10 mouse cellular contexts compared by ENCODE assay signal in genomic region chr4:82535606-82536434, GRCm38 (mm10).
DNase-seq lines count a peak whose midpoint lies in the region; ATAC-seq and TF ChIP-seq lines count a peak whose summit lies in the region.
"Had no signal": no experiment of that assay in that cellular context is flagged by ENCODE, and none has a peak within 500 bp of the region (broad histone marks: within the 10 kb centered on the region; RNA-seq: fewer than 3 reads in every experiment).

No protein-coding gene starts in this region.

- peak overlapping the region; percentile 76 for H3K4me2 ChIP-seq in heart, embryonic 16.5 days (ENCODE audit: low read depth, low read length)
- H3K4me2 ChIP-seq in midbrain, embryonic 16.5 days (ENCODE audit: low read length) = peak overlapping the region; percentile 58

- no peak for TF ChIP-seq CTCF in left cerebral cortex, adult 2 months (IDR thresholded peaks at IDR 0.05)

- 74% methylated on average over 6 of the region's 6 CpGs for WGBS in heart, embryonic 16.5 days
- 55% methylated on average over 6 of the region's 6 CpGs for WGBS in midbrain, embryonic 16.5 days

- H3K27ac ChIP-seq in left cerebral cortex, adult 2 months = peak overlapping the region; percentile 87
- H3K27ac ChIP-seq in heart, embryonic 16.5 days (ENCODE audit: low read length) = peak overlapping the region; percentile 87
- no peak overlapping the region for H3K27ac ChIP-seq in midbrain, embryonic 16.5 days (ENCODE audit: low read length)
- H3K27ac ChIP-seq: midbrain, embryonic 12.5 days had no signal

- H3K4me3 ChIP-seq in left cerebral cortex, adult 2 months = peak overlapping the region; percentile 53; the same call in 1 of the 2 replicates
- H3K4me3 ChIP-seq in heart, embryonic 16.5 days (ENCODE audit: low read length) = no peak overlapping the region
- no peak overlapping the region for H3K4me3 ChIP-seq in midbrain, embryonic 16.5 days (ENCODE audit: low read depth, low read length)

- no peaks in the 10 kb centered on the region for H3K36me3 ChIP-seq in heart, embryonic 16.5 days (ENCODE audit: control insufficient read depth, insufficient read depth)
- H3K36me3 ChIP-seq in midbrain, embryonic 16.5 days (ENCODE audit: control insufficient read depth, insufficient read depth, low read length) = no peaks in the 10 kb centered on the region
- H3K36me3 ChIP-seq: midbrain, embryonic 12.5 days had no signal

- ATAC-seq in cerebellum, adult (ENCODE audit: insufficient number of reproducible peaks, low FRiP score, low TSS enrichment) = no peak
- no peak for ATAC-seq in heart, embryonic 16.5 days (replicated peaks; ENCODE audit: extremely low read depth, insufficient read depth, low FRiP score)
- no peak for ATAC-seq in midbrain, embryonic 16.5 days

- H3K4me1 ChIP-seq in heart, embryonic 16.5 days (ENCODE audit: control insufficient read depth, insufficient read depth, low read length) = peaks cover 78% of the 10 kb centered on the region
- H3K4me1 ChIP-seq in midbrain, embryonic 16.5 days (ENCODE audit: control insufficient read depth, insufficient read depth, low read length) = peaks cover 10% of the 10 kb centered on the region

- peak; percentile 24 for DNase-seq in cerebellum, adult 9-11 months
- no peak for DNase-seq in left cerebral cortex, adult 2 months (ENCODE audit: extremely low spot score in 1 of 2, low spot score in 2 of 2)
- no peak for DNase-seq in left cerebral cortex, postnatal 4 days
- DNase-seq in frontal cortex, postnatal 14 days (ENCODE audit: low spot score in 2 of 2) = no peak
- no peak for DNase-seq in right cerebral cortex, adult 18-20 months
- DNase-seq: B cell, adult 2 months had no signal

- intact Hi-C loops in left cerebral cortex, adult 2 months (cut with DNase I) = loop anchor here (2.0 kb wide), 1 partner anchor 19 kb away; no protein-coding TSS in a partner anchor
- intact Hi-C loops in left cerebral cortex, postnatal 4 days (cut with DNase I) = loop anchor here (5.0 kb wide), 1 partner anchor 34 kb away; no protein-coding TSS in a partner anchor

- H3K27me3 ChIP-seq in heart, embryonic 16.5 days (ENCODE audit: control insufficient read depth, insufficient read depth, low read length) = no peaks in the 10 kb centered on the region
- H3K27me3 ChIP-seq in midbrain, embryonic 16.5 days (ENCODE audit: control insufficient read depth, insufficient read depth, low read depth, low read length) = peaks cover 6% of the 10 kb centered on the region; the same call in 1 of the 2 replicates

- no peaks in the 10 kb centered on the region for H3K9me3 ChIP-seq in heart, embryonic 16.5 days (replicated peaks; ENCODE audit: control insufficient read depth, low read length)
- no peaks in the 10 kb centered on the region for H3K9me3 ChIP-seq in midbrain, embryonic 16.5 days (replicated peaks; ENCODE audit: control insufficient read depth, low read length, poor library complexity, severe bottlenecking)
- H3K9me3 ChIP-seq: midbrain, embryonic 12.5 days had no signal

- peak overlapping the region; percentile 21; the same call in 1 of the 2 replicates for H3K9ac ChIP-seq in heart, embryonic 16.5 days (ENCODE audit: low read length)
- no peak overlapping the region for H3K9ac ChIP-seq in midbrain, embryonic 16.5 days (ENCODE audit: low read depth, low read length)
- H3K9ac ChIP-seq: midbrain, embryonic 12.5 days had no signal
